Mouse (Mus musculus): ENCODE data around the gene Ptma.
"Not testable (repeated sequence)": the region's sequence is repeated elsewhere in the genome, so short reads cannot be mapped to it uniquely, and the experiment has no call there.

Ptma gene

DNA sequence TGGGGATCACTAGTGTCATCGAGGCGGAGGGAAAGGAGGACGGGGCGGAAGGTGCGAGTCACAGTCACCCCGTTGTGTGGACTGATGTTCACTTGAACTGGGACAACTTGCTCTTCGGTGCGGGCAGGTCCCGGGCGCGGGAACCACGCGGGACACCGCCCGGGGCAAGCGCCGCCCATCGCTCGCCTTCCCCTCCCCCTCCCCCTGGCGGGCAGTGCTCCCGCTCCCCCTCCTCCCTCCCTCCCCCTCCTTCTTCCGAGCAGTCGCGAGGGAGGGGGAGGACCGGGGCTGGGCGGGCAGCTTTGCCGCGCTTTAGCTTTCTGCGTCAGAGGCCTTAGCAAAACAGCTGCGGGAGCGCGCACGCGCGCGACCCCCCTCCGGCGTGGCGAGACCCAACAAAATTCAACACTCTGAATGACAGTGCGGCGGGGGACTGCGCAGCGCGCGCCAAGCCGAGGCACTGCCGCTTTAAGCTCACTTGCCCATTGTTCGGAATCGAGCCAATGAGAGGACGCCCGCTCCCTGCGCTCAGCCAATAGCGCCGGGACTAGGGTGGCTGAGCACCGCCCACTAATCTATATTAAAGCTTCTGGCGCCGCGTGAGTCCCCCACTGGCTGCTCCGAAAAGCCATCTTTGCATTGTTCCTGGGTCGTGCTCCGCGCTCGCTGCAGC lies at the start of gene Ptma:
TSS of gene Ptma (plus strand) at position 611 of the 673 bp plus-strand sequence.
- peak; percentile 96 to 98 for DNase-seq (ENCODE audit: low spot score in 2 of 2)

DNA sequence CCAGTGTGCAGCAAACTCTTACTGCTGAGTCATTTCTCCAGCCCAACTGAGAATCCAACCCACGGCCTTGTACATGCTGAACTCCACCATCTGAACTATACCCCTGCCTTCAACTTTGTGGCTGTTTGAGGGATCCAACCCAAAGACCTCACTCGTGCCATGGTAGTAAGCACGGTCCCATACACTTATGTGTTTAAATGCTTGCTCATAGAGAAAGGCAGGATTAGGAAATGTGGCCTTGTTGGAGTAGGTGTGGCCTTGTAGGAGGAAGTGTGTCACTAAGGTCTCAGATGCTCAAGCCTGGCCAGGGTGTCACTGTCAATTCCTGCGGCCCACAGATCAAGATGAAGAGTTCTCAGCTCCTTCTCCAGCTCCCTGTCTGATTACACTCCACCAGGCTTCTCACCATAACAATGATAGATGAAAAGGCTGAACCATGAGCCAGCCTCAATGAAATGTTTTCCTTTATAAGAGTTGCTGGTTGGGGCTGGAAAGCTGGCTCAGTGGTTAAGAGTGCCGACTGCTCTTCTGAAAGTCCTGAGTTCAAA lies 48.7 kb upstream of the Ptma start:
- no peak for DNase-seq (ENCODE audit: low spot score in 2 of 2)

DNA sequence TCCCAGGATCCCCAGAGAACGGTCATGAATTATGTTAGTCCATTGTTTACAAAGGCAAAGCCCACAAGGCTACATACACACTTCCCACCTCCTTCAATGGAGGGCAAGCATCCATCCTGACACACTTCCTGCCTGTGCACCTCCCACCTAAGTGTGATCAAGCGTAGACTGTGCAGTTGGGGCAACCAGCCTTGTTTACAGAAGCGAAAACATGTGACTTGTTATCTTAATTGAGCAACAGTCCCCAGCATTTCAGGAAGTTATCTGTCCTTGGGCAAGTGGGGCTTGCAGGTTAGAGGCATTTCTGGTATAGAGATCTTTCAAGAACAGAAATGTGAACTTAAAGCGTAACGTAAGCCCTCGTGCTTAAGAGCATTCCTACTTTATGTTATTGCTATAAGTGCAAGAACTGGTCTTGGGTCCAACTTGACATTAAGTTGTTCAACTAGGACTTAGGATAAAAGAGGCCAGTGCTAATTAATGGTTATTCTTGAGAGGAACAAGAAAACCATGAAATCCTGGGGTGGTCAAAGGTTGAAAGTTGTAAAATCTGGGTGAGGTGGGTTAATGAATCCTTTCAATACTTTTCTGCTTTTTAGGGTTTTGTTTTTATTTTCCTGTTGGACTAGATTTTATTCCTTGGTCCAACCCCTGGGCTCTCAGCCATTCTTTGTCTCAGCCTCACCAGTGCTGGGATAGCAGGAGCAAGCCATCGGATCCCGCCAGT lies 47.3 kb upstream of the Ptma start:
- DNase-seq (ENCODE audit: low spot score in 2 of 2), result no peak

DNA sequence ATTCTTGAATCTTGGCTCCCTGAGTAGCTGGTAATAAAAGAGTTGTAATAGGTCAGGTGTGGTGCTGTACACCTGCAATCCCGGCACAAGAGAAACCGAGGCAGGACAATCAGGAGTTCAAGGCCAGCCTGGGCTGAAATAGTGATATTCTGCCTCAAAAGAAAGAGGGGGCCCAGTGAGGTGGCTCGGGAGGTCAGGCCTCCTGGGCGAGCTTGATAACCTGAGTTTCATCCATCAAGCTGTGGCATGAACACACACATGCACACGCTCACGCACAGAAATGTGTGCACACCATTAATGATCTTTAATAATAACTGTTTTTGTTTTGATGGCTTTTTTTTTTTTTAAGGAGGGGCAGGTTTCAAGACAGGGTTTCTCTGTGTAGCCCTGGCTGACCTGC lies 46.2 kb upstream of the Ptma start:
- no peak for DNase-seq (ENCODE audit: low spot score in 2 of 2)

DNA sequence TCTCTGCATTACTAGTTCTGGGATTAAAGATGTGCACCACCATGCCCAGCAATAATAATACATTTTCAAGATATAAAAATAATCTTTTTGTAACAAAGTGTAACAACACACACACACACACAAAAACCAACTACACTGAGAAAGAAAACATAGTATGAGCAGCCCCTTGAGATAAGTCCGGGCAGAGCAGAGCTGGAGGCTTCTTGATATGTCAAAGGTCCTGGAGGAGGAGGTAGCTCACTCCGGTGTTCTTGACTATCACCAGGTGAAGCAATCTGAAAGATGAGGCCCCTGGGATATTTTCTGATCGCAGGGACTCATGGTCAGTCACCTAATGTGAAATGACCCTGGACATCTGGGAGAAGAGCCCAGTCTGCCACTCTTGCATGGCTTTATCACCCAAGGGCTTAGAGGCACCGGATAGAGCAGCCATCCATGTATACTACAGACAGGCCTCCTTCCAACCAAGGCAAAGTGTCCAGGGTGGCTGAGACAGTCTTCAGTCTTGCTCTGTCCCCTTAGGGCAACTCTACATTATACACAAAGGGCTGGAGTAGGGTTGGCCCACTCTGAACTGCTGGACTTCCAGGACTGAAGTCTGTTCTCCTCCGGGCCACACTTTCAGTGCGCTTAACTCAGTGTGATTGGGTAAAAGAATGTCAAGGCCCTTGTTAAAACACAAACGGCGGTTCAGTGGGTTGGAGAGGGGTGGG lies 45.6 kb upstream of the Ptma start:
- no peak for DNase-seq (ENCODE audit: low spot score in 2 of 2)

DNA sequence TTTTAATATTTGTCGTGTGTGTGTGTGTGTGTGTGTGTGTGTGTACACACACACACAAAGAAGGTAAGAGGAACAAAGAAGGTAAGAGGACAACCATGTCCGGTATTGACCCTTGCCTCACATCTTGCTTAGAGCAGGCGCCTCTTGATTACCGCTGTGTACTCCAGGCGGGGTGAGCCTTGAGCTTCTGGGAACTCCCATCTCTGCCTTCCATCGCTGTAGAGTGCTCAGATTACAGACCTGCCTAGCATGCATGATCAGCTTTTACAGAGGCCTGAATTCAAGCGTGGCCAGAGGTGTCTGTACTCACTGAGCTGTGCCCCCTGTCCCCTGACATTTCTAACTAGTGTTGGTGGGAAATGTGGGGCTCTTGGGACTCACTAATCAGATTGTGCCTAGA lies 45.1 kb upstream of the Ptma start:
- peak in 1 of 2 experiments; percentile 32 for DNase-seq (ENCODE audit: low spot score in 2 of 2)

DNA sequence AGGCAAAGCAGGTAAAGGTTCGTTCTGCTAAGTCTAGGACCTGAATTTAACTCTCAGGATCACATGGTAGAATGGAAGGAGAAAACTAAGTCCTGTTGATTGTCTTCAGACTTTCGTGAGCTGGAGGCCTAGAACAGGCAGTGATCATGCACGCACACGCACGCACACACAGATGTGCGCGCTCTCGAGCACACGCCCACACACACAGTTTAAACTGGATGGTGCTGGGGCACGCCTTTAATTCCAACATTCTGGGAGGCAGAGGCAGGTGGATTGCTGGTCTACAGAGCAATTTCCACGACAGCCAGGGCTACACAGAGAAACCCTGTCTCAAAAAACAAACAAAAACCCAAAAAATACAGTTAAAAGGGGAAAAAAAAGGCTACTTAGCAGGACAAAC lies 44.2 kb upstream of the Ptma start:
- DNase-seq (ENCODE audit: low spot score in 2 of 2), result no peak

DNA sequence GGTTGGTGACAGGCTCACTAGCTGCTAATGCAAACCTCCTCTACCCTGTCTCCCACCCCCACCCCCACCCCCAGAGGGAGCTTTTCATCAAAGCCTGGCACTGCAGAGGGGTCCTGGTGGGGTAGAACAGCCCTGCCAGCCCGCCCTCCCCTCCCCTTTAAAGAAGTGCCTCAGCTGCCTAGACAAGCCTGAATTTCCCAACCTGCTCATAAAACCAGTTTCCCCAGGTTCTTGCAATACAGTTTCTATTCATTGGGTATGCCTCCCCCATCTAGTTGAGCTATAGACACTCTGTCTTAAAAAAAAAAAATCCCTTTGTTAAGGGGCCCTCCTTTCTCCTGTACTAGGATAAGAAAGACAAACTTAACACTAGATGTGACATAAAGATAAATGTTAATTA lies 43.8 kb upstream of the Ptma start:
- no peak for DNase-seq (ENCODE audit: low spot score in 2 of 2)

DNA sequence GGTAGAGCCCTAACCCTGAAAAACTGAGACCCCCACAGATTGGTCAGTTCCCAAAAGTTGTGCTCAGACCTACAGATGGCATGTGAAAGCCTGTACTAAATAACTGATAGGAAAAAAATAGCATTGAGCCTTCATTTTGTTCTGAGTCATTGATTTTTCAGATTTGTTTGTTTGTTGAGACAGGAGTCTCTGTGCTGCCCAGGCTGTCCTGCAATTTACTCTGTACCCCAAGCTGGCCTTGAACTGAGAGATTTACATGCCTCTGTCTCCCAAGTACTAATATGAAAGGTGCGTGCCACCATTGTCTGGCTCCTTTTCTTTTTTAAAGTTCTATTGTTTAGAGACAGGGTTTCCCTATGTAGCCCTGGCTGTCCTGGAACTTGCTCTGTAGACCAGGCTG lies 41.2 kb upstream of the Ptma start:
- no peak for DNase-seq (ENCODE audit: low spot score in 2 of 2)

DNA sequence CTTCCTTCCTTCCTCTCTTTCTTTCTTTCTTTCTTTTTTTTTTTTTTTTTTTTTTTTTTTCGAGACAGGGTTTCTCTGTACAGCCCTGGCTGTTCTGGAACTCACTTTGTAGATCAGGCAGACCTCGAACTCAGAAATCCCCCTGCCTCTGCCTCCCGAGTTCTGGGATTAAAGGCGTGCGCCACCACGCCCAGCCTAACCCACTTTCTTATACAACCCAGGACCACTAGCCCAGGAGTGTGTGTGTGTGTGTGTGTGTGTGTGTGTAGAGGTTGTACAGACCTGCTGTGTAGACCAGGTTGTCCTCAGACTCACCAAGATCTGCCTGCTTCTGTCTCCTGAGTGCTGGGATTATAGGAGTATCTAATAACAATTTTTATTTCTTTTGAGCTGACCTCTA lies 40.7 kb upstream of the Ptma start:
- not testable (repeated sequence) for DNase-seq (ENCODE audit: low spot score in 2 of 2)

DNA sequence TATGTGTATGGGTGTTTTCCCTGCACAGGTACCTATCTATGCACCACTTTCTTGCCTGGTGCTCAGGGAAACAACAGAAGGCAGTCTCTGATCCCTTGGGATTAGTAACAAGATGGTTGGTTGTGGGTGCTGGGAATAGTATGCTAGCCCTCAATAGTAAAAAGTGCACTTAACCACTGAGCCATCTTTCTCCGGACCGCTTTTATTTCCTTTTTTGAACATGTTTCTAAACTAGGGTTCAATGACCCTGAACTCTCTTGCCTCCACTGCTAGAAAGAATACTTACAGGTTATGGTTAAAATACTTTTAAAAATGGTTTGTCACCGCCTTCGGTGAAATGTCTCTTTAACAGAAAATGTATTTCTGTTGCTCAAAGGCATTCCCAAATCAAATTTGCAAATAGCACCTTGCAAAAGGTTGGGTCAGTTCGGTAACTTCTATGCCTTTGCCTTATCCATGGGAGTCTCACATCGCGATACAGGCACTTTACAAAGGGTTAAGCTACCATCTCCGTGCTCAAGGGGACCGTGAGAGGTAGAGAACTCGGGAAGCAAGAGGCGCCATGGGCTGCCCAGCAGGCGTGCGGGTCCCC lies 39.7 kb upstream of the Ptma start:
- no peak for DNase-seq (ENCODE audit: low spot score in 2 of 2)

DNA sequence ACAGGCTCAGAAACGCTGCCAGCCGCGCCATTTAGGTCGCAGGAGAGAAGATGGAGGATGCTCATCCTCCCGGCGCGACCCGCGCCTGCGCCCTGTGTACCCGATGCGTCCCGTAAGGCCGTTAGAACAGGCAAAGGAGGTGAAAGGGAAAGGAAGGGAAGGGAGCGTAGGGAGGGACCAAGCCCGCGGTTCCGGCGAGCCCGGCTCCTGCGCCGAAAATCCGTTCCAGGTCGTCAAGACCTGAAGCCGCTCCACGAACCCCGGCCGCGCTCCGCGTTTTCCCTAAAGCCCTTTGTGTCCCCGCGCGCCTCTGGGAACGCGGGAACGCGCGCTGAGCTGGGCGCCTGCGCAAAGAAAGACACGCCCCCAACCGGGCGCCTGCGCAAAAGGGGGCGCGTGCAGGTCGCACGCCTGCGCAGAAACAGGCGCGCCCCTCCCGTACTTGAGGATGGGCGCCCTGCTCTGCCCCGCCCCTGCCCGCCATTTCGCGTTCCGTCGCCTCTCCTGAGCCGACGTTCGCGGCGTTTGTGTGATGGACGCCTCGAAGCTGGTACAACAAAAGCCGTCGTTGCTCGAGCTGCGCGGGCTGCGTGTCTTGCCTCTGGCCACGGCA lies 39.1 kb upstream of the Ptma start:
- peak; percentile 100 for DNase-seq (ENCODE audit: low spot score in 2 of 2)

DNA sequence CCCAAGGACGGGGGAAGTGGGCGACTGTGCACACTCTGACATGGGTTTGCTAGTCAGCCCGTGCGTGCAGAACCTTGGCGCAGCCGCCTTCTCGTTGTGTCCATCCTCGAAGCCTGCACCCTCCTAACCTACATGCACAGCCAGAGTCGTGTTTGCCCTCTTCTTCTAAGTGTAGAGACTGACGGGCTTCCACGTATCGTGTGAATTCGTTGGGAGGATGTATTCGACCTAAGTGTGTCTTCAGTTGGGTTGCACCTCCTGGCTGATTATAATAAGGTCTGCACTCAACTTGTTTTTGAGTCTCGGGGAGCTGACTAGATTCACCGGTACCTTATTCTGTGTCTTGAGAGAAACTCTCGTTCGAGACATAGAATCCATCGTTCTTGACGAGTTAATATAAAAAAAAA lies 38.6 kb upstream of the Ptma start:
- no peak for DNase-seq (ENCODE audit: low spot score in 2 of 2)

DNA sequence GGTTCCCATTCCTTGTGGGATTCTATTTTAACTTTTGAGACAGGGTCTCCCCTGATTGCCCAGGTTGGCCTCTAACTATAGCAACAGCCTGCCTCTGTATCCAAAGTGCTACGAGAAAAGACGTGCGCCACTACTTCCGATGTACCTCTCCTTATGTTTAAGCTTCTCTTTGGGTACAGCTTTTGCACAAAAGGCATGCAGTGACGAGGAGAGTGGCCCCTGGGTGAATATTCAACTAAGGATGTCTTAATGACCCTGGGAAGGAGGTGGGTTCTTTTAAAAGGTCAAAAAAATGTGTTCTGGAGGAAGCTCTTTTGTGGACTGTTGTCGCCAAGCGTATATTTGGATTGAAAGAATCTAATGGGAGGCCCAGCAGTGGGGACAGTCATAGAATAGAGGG lies 38.2 kb upstream of the Ptma start:
- no peak for DNase-seq (ENCODE audit: low spot score in 2 of 2)

DNA sequence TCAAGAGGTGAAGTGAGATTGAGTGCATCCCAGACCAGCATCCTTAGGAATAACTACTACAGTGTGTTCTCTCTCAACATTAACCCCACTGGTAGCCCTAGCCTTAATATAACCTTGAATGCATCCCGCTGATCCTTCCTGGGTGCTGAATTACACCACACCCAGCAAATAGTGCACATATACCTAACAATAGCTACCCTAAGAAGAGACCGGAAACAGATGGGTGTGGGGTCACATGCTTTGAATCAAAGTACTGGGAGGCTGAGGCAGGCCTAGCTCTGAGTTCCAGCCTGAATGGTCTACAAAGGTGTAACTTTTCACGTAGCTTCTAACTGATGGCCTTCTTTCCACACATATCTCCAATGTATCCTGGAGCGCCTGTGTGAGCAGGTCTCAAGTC lies 37.8 kb upstream of the Ptma start:
- no peak for DNase-seq (ENCODE audit: low spot score in 2 of 2)

DNA sequence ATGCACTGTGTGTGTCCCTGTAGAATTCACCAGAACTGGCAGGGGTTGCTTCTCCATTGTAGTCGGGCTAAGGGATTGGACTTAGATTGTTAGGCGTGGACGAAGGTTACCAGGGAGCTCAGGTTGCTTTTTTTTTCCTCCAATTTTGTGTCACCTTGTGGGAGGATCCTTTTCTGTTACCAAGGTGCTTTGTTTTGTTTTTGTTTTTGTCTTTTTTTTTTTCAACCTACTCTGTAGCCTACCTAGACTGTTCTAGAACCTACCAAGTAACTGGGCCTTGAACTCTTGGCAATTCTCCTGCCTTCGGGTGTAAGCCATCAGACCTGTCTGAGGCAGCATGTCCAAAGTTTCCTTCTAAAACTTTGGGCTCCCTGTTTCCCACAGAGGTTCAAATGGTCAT lies 36.6 kb upstream of the Ptma start:
- no peak for DNase-seq (ENCODE audit: low spot score in 2 of 2)

DNA sequence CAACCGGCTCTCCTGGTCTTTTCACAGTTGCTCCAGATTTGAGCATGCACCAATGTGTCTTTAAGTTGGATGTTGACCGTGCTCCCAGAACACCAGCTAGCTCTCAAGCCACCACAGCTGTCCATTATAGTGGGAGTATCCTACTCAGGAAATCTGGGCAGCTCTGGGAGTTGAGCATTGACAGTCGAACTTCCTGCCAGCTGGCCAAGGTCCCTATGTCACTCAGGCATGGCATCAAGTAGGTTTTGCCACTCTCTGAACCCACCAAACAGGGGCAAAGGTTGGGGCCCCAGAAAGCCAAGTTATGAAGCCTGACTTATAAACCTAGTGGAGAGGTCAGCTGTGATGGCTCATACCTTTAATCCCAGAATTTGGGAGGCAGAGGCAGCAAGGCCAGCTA lies 35.8 kb upstream of the Ptma start:
- DNase-seq (ENCODE audit: low spot score in 2 of 2), result no peak

DNA sequence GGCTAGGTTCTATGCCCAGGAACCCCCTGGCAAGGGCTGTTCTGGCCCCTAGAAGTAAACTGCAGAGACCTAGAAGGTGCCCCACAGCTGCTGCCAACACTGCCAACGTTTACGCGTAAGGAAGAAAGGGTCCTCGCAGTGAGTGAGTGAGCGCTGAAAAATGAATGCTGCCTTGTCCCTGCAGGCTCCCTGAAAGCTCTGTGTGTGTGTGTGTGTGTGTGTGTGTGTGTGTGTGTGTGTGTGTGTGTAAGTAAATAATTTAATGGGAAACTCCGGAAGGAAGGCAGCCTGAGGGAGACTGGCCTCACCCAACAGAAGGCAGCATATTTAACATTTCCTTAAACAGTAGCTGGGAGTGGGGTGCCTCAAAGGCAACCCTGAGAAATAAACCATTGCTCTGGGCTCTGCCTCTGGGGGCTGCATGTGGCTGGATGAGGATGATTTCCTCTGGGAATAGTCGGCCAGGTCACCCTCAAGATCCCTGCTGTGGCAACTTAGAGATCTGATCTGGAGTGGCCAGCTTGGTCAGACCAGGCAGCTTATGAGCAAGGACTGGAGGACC lies 34.9 kb upstream of the Ptma start:
- no peak for DNase-seq (ENCODE audit: low spot score in 2 of 2)

DNA sequence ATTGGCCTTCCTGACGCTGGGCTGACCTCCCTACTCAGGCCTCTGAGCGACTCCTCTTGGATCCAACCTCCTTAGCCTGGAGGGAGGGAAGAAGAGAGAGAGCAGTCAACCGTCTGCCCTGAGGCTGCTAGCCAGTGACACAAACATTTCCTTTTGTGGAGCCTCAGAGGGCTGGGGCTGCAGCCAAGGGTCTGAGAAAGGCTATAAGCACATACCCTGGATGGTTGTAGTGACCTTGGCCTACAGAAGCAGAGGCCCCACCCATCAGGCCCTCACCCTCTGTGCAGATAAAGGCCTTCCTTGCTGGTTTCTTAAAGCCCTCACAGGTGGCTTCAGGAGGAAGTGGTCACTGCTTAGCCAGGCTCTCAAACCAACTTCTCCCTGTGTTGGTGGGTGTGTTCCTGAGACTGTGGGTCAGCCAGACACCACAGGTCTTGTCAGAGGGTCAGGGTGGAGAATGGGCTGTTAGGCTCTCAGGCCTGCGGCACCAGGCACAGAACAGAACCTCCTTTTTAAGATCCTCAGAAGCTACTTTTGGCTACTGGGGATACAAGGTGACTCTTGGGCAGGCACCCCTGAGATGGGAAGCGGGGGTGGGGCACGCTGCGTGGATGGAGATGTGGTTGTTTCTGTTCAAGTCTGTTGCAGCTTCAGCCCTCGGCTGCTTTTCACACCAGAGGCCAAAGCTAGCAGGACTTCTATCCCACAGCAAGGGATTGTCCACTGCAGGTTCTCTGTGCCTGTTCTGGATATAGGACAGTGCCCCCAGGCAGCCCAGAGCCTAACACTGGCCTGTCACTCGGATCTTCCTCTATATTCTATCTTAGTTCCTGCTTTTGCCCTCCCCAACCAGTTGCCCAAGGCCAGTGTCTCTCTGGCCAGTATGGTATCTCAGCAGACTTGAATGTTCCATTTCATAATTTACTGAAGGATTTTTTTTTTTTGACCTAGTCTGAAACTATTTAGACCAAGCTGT lies 34.1 kb upstream of the Ptma start:
- DNase-seq (ENCODE audit: low spot score in 2 of 2), result no peak

DNA sequence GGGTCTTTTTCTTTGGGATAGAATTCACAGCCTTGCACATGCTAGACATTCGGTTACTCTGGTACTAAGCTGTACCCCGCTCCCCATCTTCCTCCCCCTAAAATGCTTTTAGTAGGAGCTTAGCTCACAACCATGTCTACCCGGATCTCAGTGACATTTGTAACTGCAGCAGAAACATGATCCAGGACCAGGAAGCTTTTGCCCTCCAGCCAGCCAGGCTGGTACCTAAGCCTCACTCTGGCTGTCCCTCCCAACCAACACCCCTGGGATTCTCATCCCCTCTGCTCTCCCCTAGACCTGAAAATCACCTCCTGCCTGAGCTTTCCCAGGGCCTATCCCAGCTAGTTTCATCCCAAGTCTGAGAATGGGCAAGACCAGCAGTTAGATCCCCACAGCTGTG lies 32.7 kb upstream of the Ptma start:
- DNase-seq (ENCODE audit: low spot score in 2 of 2), result no peak

All from urinary bladder, postnatal 36 days (tissue).